Mouse (Mus musculus) stomach, embryonic 15.5 days (tissue): ENCODE results near the gene Lhx4. TPM values are rescaled to one million over a fixed set of nuclear protein-coding genes. Genes with fewer than 3 reads are reported as not detected.

Source experiments
- ATAC-seq: fragments of 200-750 bp; cut with Nextera tagmentation; 2 replicates; pipeline ENCODE4 v1.8.0; 2017; ENCODE audit warnings: low read depth, moderate number of reproducible peaks, moderate TSS enrichment; ENCODE audit not compliant: insufficient read depth, low FRiP score
- H3K27ac ChIP-seq: fragments of 300-500 bp; sonication (generic); 2 replicates; pipeline ENCODE4 v1.5.1; 2015; ENCODE audit warnings: mild to moderate bottlenecking, inconsistent platforms
- H3K27me3 ChIP-seq: fragments of 300-500 bp; sonication (generic); replicated peaks from 2 replicates; pipeline ENCODE4 v1.6.1; 2015; ENCODE audit warnings: inconsistent platforms
- H3K36me3 ChIP-seq: fragments of 300-500 bp; sonication (generic); 2 replicates; pipeline ENCODE4 v1.6.1; 2015; ENCODE audit warnings: inconsistent platforms
- H3K4me1 ChIP-seq: fragments of 300-500 bp; sonication (generic); 2 replicates; pipeline ENCODE4 v1.6.1; 2015; ENCODE audit warnings: inconsistent platforms
- H3K4me2 ChIP-seq: fragments of 300-500 bp; sonication (generic); 2 replicates; pipeline ENCODE4 v1.6.1; 2015; ENCODE audit warnings: mild to moderate bottlenecking, inconsistent platforms
- H3K4me3 ChIP-seq: fragments of 300-500 bp; sonication (generic); replicated peaks from 2 replicates; pipeline ENCODE4 v1.5.1; 2015; ENCODE audit warnings: inconsistent platforms
- H3K9ac ChIP-seq: fragments of 300-500 bp; sonication (generic); 2 replicates; pipeline ENCODE4 v1.6.1; 2015; ENCODE audit warnings: inconsistent platforms
- H3K9me3 ChIP-seq: fragments of 300-500 bp; sonication (generic); 2 replicates; pipeline ENCODE4 v1.6.1; 2016; ENCODE audit warnings: inconsistent platforms
- WGBS: fragments of 180-500 bp; shearing (Covaris S2); methylation state at CpG from one replicate; pipeline ENCODE4 v1.1.7; 2015; 5-methylcytosine and 5-hydroxymethylcytosine counted together
- polyA plus RNA-seq: library from polyadenylated mRNA; unstranded; fragments of >200 nt; fragmentation: Nextera tagmentation; extraction: Ambion mirVana; gene quantifications from 2 replicates; pipeline ENCODE4 v1.2.1, GENCODE M21; 2015

Gene Lhx4
- polyA plus RNA-seq, 1 experiment from 2014 or later: 0.04 TPM

- ATAC-seq: no peak
- Histone ChIP-seq H3K4me2 (no peak overlapping the region), H3K36me3 (no peaks in the 10 kb centered on the region), H3K27ac (no peak overlapping the region), H3K9ac (no peak overlapping the region), H3K9me3 (no peaks in the 10 kb centered on the region), H3K27me3 (peaks cover 13% of the 10 kb centered on the region), H3K4me3 (no peak overlapping the region), H3K4me1 (no peaks in the 10 kb centered on the region)
- 42% methylated on average over 8 of the region's 8 CpGs for WGBS
Observed at GRCm38 (mm10) chr1:155721443-155721842, 30.0 kb downstream of the Lhx4 start.

- ATAC-seq: no peak
- WGBS: 34% methylated on average over 5 of the region's 5 CpGs
- peaks cover 13% of the 10 kb centered on the region for H3K27me3 ChIP-seq
Observed at GRCm38 (mm10) chr1:155720006-155720405, 31.5 kb downstream of the Lhx4 start.

GRCm38 (mm10) chr1:155718851-155719250 is 32.6 kb downstream of the Lhx4 start:
- 77% methylated on average over 3 of the region's 3 CpGs for WGBS

More at GRCm38 (mm10) chr1:155720006-155720405, 31.5 kb downstream of the Lhx4 start:
- Histone ChIP-seq H3K27ac (no peak overlapping the region), H3K4me3 (no peak overlapping the region), H3K9ac (no peak overlapping the region), H3K4me2 (no peak overlapping the region), H3K4me1 (no peaks in the 10 kb centered on the region), H3K9me3 (no peaks in the 10 kb centered on the region), H3K36me3 (no peaks in the 10 kb centered on the region)

GRCm38 (mm10) chr1:155717301-155717700 is 34.2 kb downstream of the Lhx4 start:
- H3K9ac ChIP-seq: no peak overlapping the region
- H3K36me3 ChIP-seq: no peaks in the 10 kb centered on the region
- H3K27me3 ChIP-seq: no peaks in the 10 kb centered on the region
- H3K27ac ChIP-seq: no peak overlapping the region
- no peak overlapping the region for H3K4me3 ChIP-seq
- no peaks in the 10 kb centered on the region for H3K9me3 ChIP-seq
- ATAC-seq: no peak
- 88% methylated on average over 12 of the region's 12 CpGs for WGBS
- no peak overlapping the region for H3K4me2 ChIP-seq
- H3K4me1 ChIP-seq: no peaks in the 10 kb centered on the region

More at GRCm38 (mm10) chr1:155718851-155719250, 32.6 kb downstream of the Lhx4 start:
- Histone ChIP-seq H3K36me3 (no peaks in the 10 kb centered on the region), H3K27me3 (peaks cover 13% of the 10 kb centered on the region), H3K4me2 (no peak overlapping the region), H3K9ac (no peak overlapping the region), H3K27ac (no peak overlapping the region), H3K4me3 (no peak overlapping the region), H3K9me3 (no peaks in the 10 kb centered on the region), H3K4me1 (no peaks in the 10 kb centered on the region)
- ATAC-seq: no peak

GRCm38 (mm10) chr1:155715366-155715765 is 36.1 kb downstream of the Lhx4 start:
- Histone ChIP-seq H3K4me2 (no peak overlapping the region), H3K27ac (no peak overlapping the region), H3K36me3 (no peaks in the 10 kb centered on the region), H3K9me3 (no peaks in the 10 kb centered on the region), H3K4me1 (no peaks in the 10 kb centered on the region), H3K9ac (no peak overlapping the region), H3K27me3 (no peaks in the 10 kb centered on the region), H3K4me3 (no peak overlapping the region)
- ATAC-seq: no peak

- Histone ChIP-seq H3K4me2 (no peak overlapping the region), H3K4me1 (no peaks in the 10 kb centered on the region), H3K36me3 (no peaks in the 10 kb centered on the region), H3K9me3 (no peaks in the 10 kb centered on the region), H3K27ac (no peak overlapping the region), H3K9ac (no peak overlapping the region), H3K27me3 (no peaks in the 10 kb centered on the region), H3K4me3 (no peak overlapping the region)
- WGBS: 42% methylated on average over 2 of the region's 2 CpGs
- no peak for ATAC-seq
Observed at GRCm38 (mm10) chr1:155713306-155713705, 38.2 kb downstream of the Lhx4 start.

GRCm38 (mm10) chr1:155704182-155704581 is 47.3 kb downstream of the Lhx4 start:
- Histone ChIP-seq H3K27me3 (no peaks in the 10 kb centered on the region), H3K9ac (no peak overlapping the region), H3K4me3 (no peak overlapping the region), H3K36me3 (no peaks in the 10 kb centered on the region), H3K4me2 (no peak overlapping the region), H3K27ac (no peak overlapping the region), H3K9me3 (no peaks in the 10 kb centered on the region), H3K4me1 (no peaks in the 10 kb centered on the region)
- 0 out of 2 replicates have a peak, but pooled peaks have one; percentile 35 for ATAC-seq
- WGBS: 46% methylated on average over 5 of the region's 5 CpGs

GRCm38 (mm10) chr1:155703191-155703680 is 48.2 kb downstream of the Lhx4 start:
- H3K4me1 ChIP-seq: no peaks in the 10 kb centered on the region
- no peak overlapping the region for H3K4me2 ChIP-seq
- H3K27ac ChIP-seq: no peak overlapping the region
- no peaks in the 10 kb centered on the region for H3K36me3 ChIP-seq
- H3K9ac ChIP-seq: no peak overlapping the region
- H3K4me3 ChIP-seq: no peak overlapping the region
- H3K27me3 ChIP-seq: no peaks in the 10 kb centered on the region
- 76% methylated on average over 5 of the region's 5 CpGs for WGBS
- no peaks in the 10 kb centered on the region for H3K9me3 ChIP-seq
- ATAC-seq: no peak

- Histone ChIP-seq H3K4me2 (no peak overlapping the region), H3K27me3 (no peaks in the 10 kb centered on the region), H3K9me3 (no peaks in the 10 kb centered on the region), H3K9ac (no peak overlapping the region), H3K27ac (no peak overlapping the region), H3K4me3 (no peak overlapping the region), H3K36me3 (no peaks in the 10 kb centered on the region), H3K4me1 (no peaks in the 10 kb centered on the region)
- ATAC-seq: no peak
Observed at GRCm38 (mm10) chr1:155700886-155701285, 50.6 kb downstream of the Lhx4 start.

GRCm38 (mm10) chr1:155698373-155699159 is 52.9 kb downstream of the Lhx4 start:
- H3K27ac ChIP-seq: no peak overlapping the region
- no peaks in the 10 kb centered on the region for H3K36me3 ChIP-seq
- no peak overlapping the region for H3K4me2 ChIP-seq
- no peak for ATAC-seq
- 59% methylated on average over 17 of the region's 17 CpGs for whole genome bisulfite sequencing
- H3K4me1 ChIP-seq: no peaks in the 10 kb centered on the region
- no peak overlapping the region for H3K9ac ChIP-seq
- no peaks in the 10 kb centered on the region for H3K9me3 ChIP-seq
- H3K27me3 ChIP-seq: no peaks in the 10 kb centered on the region
- no peak overlapping the region for H3K4me3 ChIP-seq

- Histone ChIP-seq H3K4me2 (no peak overlapping the region), H3K4me1 (no peaks in the 10 kb centered on the region)
- WGBS: 29% methylated on average over 5 of the region's 5 CpGs
Observed at GRCm38 (mm10) chr1:155693443-155693842, 58.0 kb downstream of the Lhx4 start.

GRCm38 (mm10) chr1:155693026-155693425 is 58.5 kb downstream of the Lhx4 start:
- Histone ChIP-seq H3K4me1 (no peaks in the 10 kb centered on the region), H3K4me3 (no peak overlapping the region), H3K27me3 (no peaks in the 10 kb centered on the region), H3K9me3 (no peaks in the 10 kb centered on the region), H3K9ac (no peak overlapping the region), H3K36me3 (no peaks in the 10 kb centered on the region), H3K4me2 (no peak overlapping the region), H3K27ac (no peak overlapping the region)
- ATAC-seq: no peak
- WGBS: 51% methylated on average over 11 of the region's 11 CpGs

More at GRCm38 (mm10) chr1:155693443-155693842, 58.0 kb downstream of the Lhx4 start:
- ATAC-seq: no peak
- no peaks in the 10 kb centered on the region for H3K27me3 ChIP-seq
- no peaks in the 10 kb centered on the region for H3K36me3 ChIP-seq
- H3K27ac ChIP-seq: no peak overlapping the region
- H3K9me3 ChIP-seq: no peaks in the 10 kb centered on the region
- H3K9ac ChIP-seq: no peak overlapping the region
- H3K4me3 ChIP-seq: no peak overlapping the region
